Mouse (Mus musculus) hindbrain, embryonic 10.5 days (tissue): ENCODE measurements around the gene Clec18a. TPM values are rescaled to one million over a fixed set of nuclear protein-coding genes. Genes with fewer than 3 reads are reported as not detected.
"Not testable (repeated sequence)": the region's sequence is repeated elsewhere in the genome, so short reads cannot be mapped to it uniquely, and the experiment has no call there.

Experiments
- DNase-seq: peaks from one replicate; pipeline ENCODE4 v3.0.0-alpha.2; 2017; ENCODE audit warnings: low spot score
- H3K27ac ChIP-seq: fragments of 300-500 bp; sonication (generic); 2 replicates; pipeline ENCODE4 v1.5.1; 2016; ENCODE audit warnings: mild to moderate bottlenecking, moderate library complexity
- H3K27me3 ChIP-seq: fragments of 300-500 bp; sonication (generic); 2 replicates; pipeline ENCODE4 v1.6.1; 2016; ENCODE audit warnings: mild to moderate bottlenecking; ENCODE audit not compliant: poor library complexity, insufficient read depth, severe bottlenecking
- H3K36me3 ChIP-seq: fragments of 300-500 bp; sonication (generic); 2 replicates; pipeline ENCODE4 v1.6.1; 2016; ENCODE audit warnings: mild to moderate bottlenecking, moderate library complexity
- H3K4me1 ChIP-seq: fragments of 300-500 bp; sonication (generic); replicated peaks from 2 replicates; pipeline ENCODE4 v1.6.1; 2016; ENCODE audit warnings: mild to moderate bottlenecking
- H3K4me3 ChIP-seq: fragments of 300-500 bp; sonication (generic); 2 replicates; pipeline ENCODE4 v1.5.1; 2016; ENCODE audit warnings: mild to moderate bottlenecking, moderate library complexity
- H3K9me3 ChIP-seq: fragments of 300-500 bp; sonication (generic); 2 replicates; pipeline ENCODE4 v1.6.1; 2016; ENCODE audit warnings: mild to moderate bottlenecking, moderate library complexity
- WGBS: fragments of 180-500 bp; shearing (Covaris S2); methylation state at CpG from one replicate; pipeline ENCODE4 v1.1.7; 2016; 5-methylcytosine and 5-hydroxymethylcytosine counted together
- polyA plus RNA-seq: library from polyadenylated mRNA; unstranded; fragments of >200 nt; fragmentation: Nextera tagmentation; extraction: Ambion mirVana; gene quantifications from 2 replicates; pipeline ENCODE4 v1.2.1, GENCODE M21; 2016

The Clec18a gene
- polyA plus RNA-seq, result 1.3 and 1.5 TPM in 2 replicates

GRCm38 (mm10) chr8:111092326-111092725 is at the start of gene Clec18a:
Gene Clec18a (minus strand): TSS chr8:111092426.
- not testable (repeated sequence) for H3K27me3 ChIP-seq, H3K27ac ChIP-seq, H3K4me3 ChIP-seq, H3K9me3 ChIP-seq, DNase-seq, H3K36me3 ChIP-seq
- H3K4me1 ChIP-seq, result peaks cover 19% of the 10 kb centered on the region
- WGBS, result 90% methylated on average over 6 of the region's 6 CpGs

GRCm38 (mm10) chr8:111130756-111131155 is 38.5 kb upstream of the Clec18a start:
- no peak for DNase-seq
- no peaks in the 10 kb centered on the region for H3K9me3 ChIP-seq
- no peaks in the 10 kb centered on the region for H3K27me3 ChIP-seq
- no peak overlapping the region for H3K27ac ChIP-seq
- WGBS, result 95% methylated on average over 2 of the region's 2 CpGs
- peaks cover 95% of the 10 kb centered on the region for H3K36me3 ChIP-seq
- no peaks in the 10 kb centered on the region for H3K4me1 ChIP-seq
- no peak overlapping the region for H3K4me3 ChIP-seq

- Histone ChIP-seq H3K9me3 (no peaks in the 10 kb centered on the region), H3K4me1 (no peaks in the 10 kb centered on the region), H3K36me3 (peaks cover 98% of the 10 kb centered on the region), H3K4me3 (no peak overlapping the region), H3K27ac (no peak overlapping the region), H3K27me3 (no peaks in the 10 kb centered on the region)
- DNase-seq, result no peak
- WGBS, result 97% methylated on average over 3 of the region's 3 CpGs
Observed at GRCm38 (mm10) chr8:111119481-111119880, 27.3 kb upstream of the Clec18a start.

- WGBS, result 95% methylated on average over 5 of the region's 5 CpGs
- H3K36me3 ChIP-seq, result peaks cover 86% of the 10 kb centered on the region
Observed at GRCm38 (mm10) chr8:111114891-111115290, 22.7 kb upstream of the Clec18a start.

GRCm38 (mm10) chr8:111094719-111095302 is 2.6 kb upstream of the Clec18a start:
- WGBS, result under 1% methylated on average over 68 of the region's 69 CpGs
- H3K9me3 ChIP-seq, H3K27me3 ChIP-seq, H3K36me3 ChIP-seq: not testable (repeated sequence)
- H3K4me1 ChIP-seq, result peaks cover 19% of the 10 kb centered on the region
- DNase-seq, result peak; percentile 32
- peak overlapping the region; percentile 68 for H3K4me3 ChIP-seq
- peak overlapping the region; percentile 81 for H3K27ac ChIP-seq

More at GRCm38 (mm10) chr8:111114891-111115290, 22.7 kb upstream of the Clec18a start:
- Histone ChIP-seq H3K27me3 (no peaks in the 10 kb centered on the region), H3K4me1 (no peaks in the 10 kb centered on the region), H3K27ac (no peak overlapping the region), H3K4me3 (no peak overlapping the region), H3K9me3 (no peaks in the 10 kb centered on the region)
- DNase-seq, result no peak

GRCm38 (mm10) chr8:111093865-111094718 is 1.9 kb upstream of the Clec18a start, which contains the start of gene Pdpr:
Gene Pdpr (plus strand): TSS chr8:111094630.
- Histone ChIP-seq H3K9me3 (no peaks in the 10 kb centered on the region), H3K4me1 (peaks cover 19% of the 10 kb centered on the region), H3K27me3 (no peaks in the 10 kb centered on the region), H3K27ac (peak within 1 kb of the TSS; percentile 81), H3K36me3 (no peaks in the 10 kb centered on the region), H3K4me3 (peak within 1 kb of the TSS; percentile 68)
- peak; percentile 90 for DNase-seq
- WGBS, result 5% methylated on average over 71 of the region's 72 CpGs

- no peak overlapping the region for H3K4me3 ChIP-seq
- H3K9me3 ChIP-seq, result no peaks in the 10 kb centered on the region
- no peak for DNase-seq
- 85% methylated on average over 7 of the region's 7 CpGs for WGBS
- H3K27me3 ChIP-seq, result no peaks in the 10 kb centered on the region
- H3K4me1 ChIP-seq, result peaks cover 19% of the 10 kb centered on the region
- H3K27ac ChIP-seq, result no peak overlapping the region
- no peaks in the 10 kb centered on the region for H3K36me3 ChIP-seq
Observed at GRCm38 (mm10) chr8:111091706-111092105, 520 bp downstream of the Clec18a start.

- no peaks in the 10 kb centered on the region for H3K27me3 ChIP-seq
- peak; percentile 76 for DNase-seq
- H3K27ac ChIP-seq, result no peak overlapping the region
- no peak overlapping the region for H3K4me3 ChIP-seq
- 2% methylated on average over 2 of the region's 2 CpGs for WGBS
- H3K9me3 ChIP-seq, result no peaks in the 10 kb centered on the region
- H3K36me3 ChIP-seq, result no peaks in the 10 kb centered on the region
- peaks cover 8% of the 10 kb centered on the region for H3K4me1 ChIP-seq
Observed at GRCm38 (mm10) chr8:111090126-111090525, 2.1 kb downstream of the Clec18a start.

GRCm38 (mm10) chr8:111083936-111084335 is 8.3 kb downstream of the Clec18a start:
- H3K36me3 ChIP-seq, H3K9me3 ChIP-seq, H3K4me3 ChIP-seq, DNase-seq, H3K27me3 ChIP-seq, H3K27ac ChIP-seq: not testable (repeated sequence)
- H3K4me1 ChIP-seq, result peaks cover 34% of the 10 kb centered on the region
- 90% methylated on average over 5 of the region's 5 CpGs for WGBS

GRCm38 (mm10) chr8:111081580-111082258 is 10.5 kb downstream of the Clec18a start:
- WGBS, result 60% methylated on average over 12 of the region's 12 CpGs
- H3K4me3 ChIP-seq, result 0 out of 2 replicates have a peak overlapping the region, but pooled peaks have one; percentile 11
- no peaks in the 10 kb centered on the region for H3K27me3 ChIP-seq
- no peaks in the 10 kb centered on the region for H3K36me3 ChIP-seq
- peak overlapping the region; percentile 40; the same call in 1 of the 2 replicates for H3K27ac ChIP-seq
- no peak for DNase-seq
- H3K9me3 ChIP-seq, result no peaks in the 10 kb centered on the region
- peaks cover 38% of the 10 kb centered on the region for H3K4me1 ChIP-seq

- no peak overlapping the region for H3K4me3 ChIP-seq
- WGBS, result 36% methylated on average over 6 of the region's 6 CpGs
- no peaks in the 10 kb centered on the region for H3K9me3 ChIP-seq
- H3K4me1 ChIP-seq, result peaks cover 38% of the 10 kb centered on the region
- peak; percentile 27 for DNase-seq
- H3K27me3 ChIP-seq, result no peaks in the 10 kb centered on the region
- peak overlapping the region; percentile 14; the same call in 1 of the 2 replicates for H3K27ac ChIP-seq
- no peaks in the 10 kb centered on the region for H3K36me3 ChIP-seq
Observed at GRCm38 (mm10) chr8:111079861-111080271, 12.4 kb downstream of the Clec18a start.

- WGBS, result 62% methylated on average over 5 of the region's 5 CpGs
- no peaks in the 10 kb centered on the region for H3K36me3 ChIP-seq
- no peaks in the 10 kb centered on the region for H3K27me3 ChIP-seq
- no peak for DNase-seq
- peaks cover 38% of the 10 kb centered on the region for H3K4me1 ChIP-seq
- no peaks in the 10 kb centered on the region for H3K9me3 ChIP-seq
- H3K27ac ChIP-seq, result no peak overlapping the region
- H3K4me3 ChIP-seq, result no peak overlapping the region
Observed at GRCm38 (mm10) chr8:111079461-111079860, 12.8 kb downstream of the Clec18a start.
